In genomic region chr11:106742388-106742841, GRCm38 (mm10) we compare ENCODE assay signal across 11 mouse cellular contexts. TPM values are rescaled to one million over a fixed set of nuclear protein-coding genes. Genes with fewer than 3 reads are reported as not detected.
DNase-seq lines count a peak whose midpoint lies in the region; ATAC-seq and TF ChIP-seq lines count a peak whose summit lies in the region.
"Had no signal": no experiment of that assay in that cellular context is flagged by ENCODE, and none has a peak within 500 bp of the region (broad histone marks: within the 10 kb centered on the region; RNA-seq: fewer than 3 reads in every experiment).

No protein-coding gene starts in this region.

- POLR2A ChIA-PET in Patski (lab: Charles Lee) = interaction anchor here (0.7 to 0.9 kb wide), 3 partner anchors 92 to 240 kb away, joined by 3 to 6 read pairs (median 4); no protein-coding TSS in a partner anchor

- no peak for DNase-seq in layer of hippocampus, adult 2 months (ENCODE audit: low spot score in 2 of 2)
- DNase-seq in layer of hippocampus, postnatal 25 days (ENCODE audit: extremely low spot score in 1 of 2, low spot score in 1 of 2) = no peak
- DNase-seq in CH12.LX (ENCODE audit: extremely low read depth) (peak; percentile 73), Patski (ENCODE audit: low read depth, low spot score) (no peak)
- DNase-seq in kidney, adult 2 months = no peak
- no peak for DNase-seq in layer of hippocampus, adult 11-12 months (ENCODE audit: low spot score)
- DNase-seq in lung, adult 18-20 months = no peak
- DNase-seq: kidney, adult 9 months had no signal

- H3K36me3 ChIP-seq in CH12.LX (replicated peaks in 1 of 2; ENCODE audit: control insufficient read depth in 1 of 2, insufficient read depth in 1 of 2, low read length in 1 of 2) = peaks cover 4 to 22% of the 10 kb centered on the region in 2 experiments
- no peaks in the 10 kb centered on the region for H3K36me3 ChIP-seq in kidney, adult 2 months (ENCODE audit: control insufficient read depth, insufficient read depth, low read length)
- H3K36me3 ChIP-seq: limb, embryonic 13.5 days had no signal

- 42% methylated on average over 6 of the region's 6 CpGs for whole genome bisulfite sequencing in kidney, adult 2 months

- TF ChIP-seq CTCF in layer of hippocampus, adult 2 months (conservative IDR thresholded peaks at IDR 0.05) = peak; percentile 82
- TF ChIP-seq CTCF in CH12.LX (conservative IDR thresholded peaks at IDR 0.05 in 1 of 2, IDR thresholded peaks at IDR 0.05 in 1 of 2; ENCODE audit: low read depth in 2 of 2, low read length in 2 of 2) (peak; percentile 65 to 92), Patski (IDR thresholded peaks at IDR 0.05) (peak; percentile 60)
- TF ChIP-seq CTCF in kidney, adult 2 months (conservative IDR thresholded peaks at IDR 0.05; ENCODE audit: insufficient read depth, insufficient read length, low read depth, low read length) = no peak

- no peak overlapping the region for H3K4me3 ChIP-seq in layer of hippocampus, adult 2 months
- H3K4me3 ChIP-seq in CH12.LX (replicated peaks in 1 of 3; ENCODE audit: low read depth in 2 of 3, low read length in 2 of 3, poor library complexity in 1 of 3) = no peak overlapping the region
- no peak overlapping the region for H3K4me3 ChIP-seq in kidney, adult 2 months (ENCODE audit: insufficient read depth, low read depth, low read length)
- H3K4me3 ChIP-seq: limb, embryonic 13.5 days; myocyte had no signal

- CTCF ChIA-PET in Patski (lab: Charles Lee) = interaction anchor here (0.6 to 3.2 kb wide), 24 partner anchors 10 to 330 kb away, joined by 3 to 32 read pairs (median 3); partner anchors contain the start of genes Milr1 and Polg2

- H3K27me3 ChIP-seq in CH12.LX (replicated peaks) (no peaks in the 10 kb centered on the region), Patski (no peaks in the 10 kb centered on the region)
- no peaks in the 10 kb centered on the region for H3K27me3 ChIP-seq in kidney, adult 2 months (replicated peaks; ENCODE audit: control insufficient read depth, insufficient read depth, low read length)
- H3K27me3 ChIP-seq: limb, embryonic 13.5 days had no signal

- TF ChIP-seq RAD21 in CH12.LX (IDR thresholded peaks at IDR 0.05; ENCODE audit: low read depth, low read length) = peak; percentile 89

- H3K4me1 ChIP-seq in CH12.LX (ENCODE audit: control insufficient read depth in 1 of 2, insufficient read depth in 2 of 2) = peaks cover 3 to 52% of the 10 kb centered on the region in 2 experiments; a peak in 3 of 4 replicates
- H3K4me1 ChIP-seq in kidney, adult 2 months (ENCODE audit: control insufficient read depth, insufficient read depth, low read length) = no peaks in the 10 kb centered on the region; the same call in 1 of the 2 replicates

- H3K9me3 ChIP-seq in CH12.LX (replicated peaks; ENCODE audit: low read length) = peaks cover 9% of the 10 kb centered on the region

- no peak for TF ChIP-seq POLR2A in CH12.LX (IDR thresholded peaks at IDR 0.05; ENCODE audit: low read depth, low read length)
- TF ChIP-seq POLR2A in kidney, adult 2 months (IDR thresholded peaks at IDR 0.05; ENCODE audit: low read depth, low read length) = no peak

- ATAC-seq in Patski = no peak
- peak; percentile 59; the same call in 1 of the 2 replicates for ATAC-seq in megakaryocyte, adult 5-6 weeks (ENCODE audit: poor library complexity, severe bottlenecking)

- no peak overlapping the region for H3K4me2 ChIP-seq in CH12.LX (ENCODE audit: insufficient read depth, low read depth, poor library complexity, severe bottlenecking)
- H3K4me2 ChIP-seq: limb, embryonic 13.5 days had no signal

- no peak overlapping the region for H3K9ac ChIP-seq in CH12.LX (ENCODE audit: insufficient read depth, low read depth)
- H3K9ac ChIP-seq: limb, embryonic 13.5 days had no signal

- TF ChIP-seq EP300 in CH12.LX (IDR thresholded peaks at IDR 0.05; ENCODE audit: low read length) = no peak

- in situ Hi-C loops in CH12.LX (cut with MboI; ENCODE audit: low pct_ligation_motif_present, low pct_unique_long_range_greater_than_20kb, low sequenced_read_pairs) = no loop called here
- in situ Hi-C loops in Patski (cut with MboI; ENCODE audit: low pct_unique_long_range_greater_than_20kb) = loop anchor here (5.0 kb wide), 1 partner anchor 95 kb away; no protein-coding TSS in a partner anchor

- dilution Hi-C loops in CH12.LX (cut with MboI; ENCODE audit: extremely low pct_ligation_motif_present, extremely low pct_unique_long_range_greater_than_20kb, low sequenced_read_pairs) = no loop called here

- H3K79me2 ChIP-seq in CH12.LX (replicated peaks; ENCODE audit: control insufficient read depth, extremely low read depth, insufficient read depth, poor library complexity, severe bottlenecking) = peaks cover 12% of the 10 kb centered on the region

- H3K27ac ChIP-seq in layer of hippocampus, adult 2 months = no peak overlapping the region
- H3K27ac ChIP-seq in CH12.LX (ENCODE audit: insufficient read depth, low read depth) = no peak overlapping the region
- H3K27ac ChIP-seq in kidney, adult 2 months (ENCODE audit: insufficient read depth, low read depth, low read length) = no peak overlapping the region
- H3K27ac ChIP-seq: limb, embryonic 13.5 days had no signal

TF ChIP-seq in CH12.LX, 34 proteins besides CTCF, POLR2A, EP300 and RAD21:
- TF ChIP-seq HCFC1 (IDR thresholded peaks at IDR 0.05; ENCODE audit: low read depth, low read length) (no peak), ZC3H11A (IDR thresholded peaks at IDR 0.05; ENCODE audit: low read depth, low read length) (peak; percentile 85), SMC3 (IDR thresholded peaks at IDR 0.05; ENCODE audit: low read depth, low read length) (peak; percentile 93), ZNF384 (IDR thresholded peaks at IDR 0.05; ENCODE audit: low read depth, low read length) (peak; percentile 78)

RNA-seq across cellular contexts. Expression of gene Pecam1, which starts 8.0 kb away (rescaled TPM):
- 10 to 100 TPM; 15.9 to 20.4 TPM for total RNA-seq in layer of hippocampus, adult 2 months (2021)
- total RNA-seq in layer of hippocampus, postnatal 25 days (2021) = 10 to 100 TPM; 13.6 to 16.6 TPM
- total RNA-seq in CH12.LX (2012; rRNA removed) = 19.2 and 22.3 TPM in 2 replicates
- total RNA-seq in CH12.LX (2014; rRNA removed) = 18.4 and 20.4 TPM in 2 replicates
- polyA plus RNA-seq in CH12.LX (2012; ENCODE audit: insufficient read length, low read depth) = 18.9 and 19.2 TPM in 2 replicates
- polyA plus RNA-seq in Patski (2021) = 0.05 TPM
- 25.0 and 26.2 TPM in 2 replicates for total RNA-seq in megakaryocyte, adult 5-6 weeks (2015)
- 22.6 and 24.4 TPM in 2 replicates for total RNA-seq in megakaryocyte, adult 5-6 weeks (2017)
- polyA plus RNA-seq in kidney, adult 2 months (2012; rRNA removed) = 56.8 and 60.4 TPM in 2 replicates

RNA-seq across cellular contexts. Expression of gene Milr1, which starts 8.6 kb away (rescaled TPM):
- not detected for total RNA-seq in layer of hippocampus, adult 2 months (2021)
- not detected for total RNA-seq in layer of hippocampus, postnatal 25 days (2021)
- total RNA-seq in CH12.LX (2012; rRNA removed) = 22.0 and 28.1 TPM in 2 replicates
- total RNA-seq in CH12.LX (2014; rRNA removed) = 41.2 and 50.1 TPM in 2 replicates
- polyA plus RNA-seq in CH12.LX (2012; ENCODE audit: insufficient read length, low read depth) = 33.1 and 35.4 TPM in 2 replicates
- polyA plus RNA-seq in Patski (2021) = 0.59 TPM
- 195 and 212 TPM in 2 replicates for total RNA-seq in megakaryocyte, adult 5-6 weeks (2015)
- total RNA-seq in megakaryocyte, adult 5-6 weeks (2017) = 204 and 237 TPM in 2 replicates
- 0.27 and 0.66 TPM in 2 replicates for polyA plus RNA-seq in kidney, adult 2 months (2012; rRNA removed)

RNA-seq across cellular contexts. Expression of gene Polg2, which starts 36.9 kb away (rescaled TPM):
- total RNA-seq in layer of hippocampus, adult 2 months (2021) = 1 to 10 TPM; 3.1 to 5.0 TPM
- 1 to 10 TPM; 4.0 to 4.1 TPM for total RNA-seq in layer of hippocampus, postnatal 25 days (2021)
- total RNA-seq in CH12.LX (2012; rRNA removed) (12.5 and 13.3 TPM in 2 replicates), CH12.LX (2014; rRNA removed) (12.3 and 15.3 TPM in 2 replicates)
- polyA plus RNA-seq in CH12.LX (2012; ENCODE audit: insufficient read length, low read depth) (11.5 and 12.1 TPM in 2 replicates), Patski (2021) (8.6 TPM)
- 11.6 and 13.3 TPM in 2 replicates for total RNA-seq in megakaryocyte, adult 5-6 weeks (2015)
- total RNA-seq in megakaryocyte, adult 5-6 weeks (2017) = 7.8 and 11.1 TPM in 2 replicates
- polyA plus RNA-seq in kidney, adult 2 months (2012; rRNA removed) = 6.3 and 7.2 TPM in 2 replicates

RNA-seq across cellular contexts. Expression of gene Ddx5, which starts 46.6 kb away (rescaled TPM):
- 100 to 1,000 TPM; 779 to 834 TPM for total RNA-seq in layer of hippocampus, adult 2 months (2021)
- 100 to 1,000 TPM; 711 to 757 TPM for total RNA-seq in layer of hippocampus, postnatal 25 days (2021)
- total RNA-seq in CH12.LX (2012; rRNA removed) (269 and 351 TPM in 2 replicates), CH12.LX (2014; rRNA removed) (505 and 574 TPM in 2 replicates)
- polyA plus RNA-seq in CH12.LX (2012; ENCODE audit: insufficient read length, low read depth) (1,169 and 1,328 TPM in 2 replicates), Patski (2021) (757 TPM)
- 755 and 789 TPM in 2 replicates for total RNA-seq in megakaryocyte, adult 5-6 weeks (2015)
- 996 and 1,155 TPM in 2 replicates for total RNA-seq in megakaryocyte, adult 5-6 weeks (2017)
- polyA plus RNA-seq in kidney, adult 2 months (2012; rRNA removed) = 253 and 261 TPM in 2 replicates

RNA-seq across cellular contexts. Expression of gene Cep95, which starts 46.6 kb away (rescaled TPM):
- total RNA-seq in layer of hippocampus, adult 2 months (2021) = 10 to 100 TPM; 13.6 to 18.8 TPM
- 10 to 100 TPM; 11.3 to 15.8 TPM for total RNA-seq in layer of hippocampus, postnatal 25 days (2021)
- total RNA-seq in CH12.LX (2012; rRNA removed) = 17.2 and 17.5 TPM in 2 replicates
- 21.7 and 24.4 TPM in 2 replicates for total RNA-seq in CH12.LX (2014; rRNA removed)
- 19.3 and 25.3 TPM in 2 replicates for polyA plus RNA-seq in CH12.LX (2012; ENCODE audit: insufficient read length, low read depth)
- polyA plus RNA-seq in Patski (2021) = 19.4 TPM
- 15.8 and 16.5 TPM in 2 replicates for total RNA-seq in megakaryocyte, adult 5-6 weeks (2015)
- 12.2 and 18.6 TPM in 2 replicates for total RNA-seq in megakaryocyte, adult 5-6 weeks (2017)
- 2.2 and 3.6 TPM in 2 replicates for polyA plus RNA-seq in kidney, adult 2 months (2012; rRNA removed)

Comparison
In these comparisons a context has a peak if more than half of its experiments do, and no peak if none do; other contexts are left out.
1. RNA of gene Milr1, which starts 8.6 kb away (total RNA-seq): 195 to 237 TPM in megakaryocyte, adult 5-6 weeks and 22.0 to 50.1 TPM in CH12.LX; not detected in layer of hippocampus, postnatal 25 days and not detected in layer of hippocampus, adult 2 months; every median in the first group is over 10 times any median in the second.